Mouse (Mus musculus) brain, embryonic 14.5 days (tissue): ENCODE data around the gene Ptprt.

Experiments used
- CTCF ChIP-seq: fragments of 200-500 bp; IDR thresholded peaks from 2 replicates; pipeline ENCODE4 v1.5.1; 2012; ENCODE audit warnings: inconsistent platforms, mild to moderate bottlenecking, moderate library complexity, borderline replicate concordance; ENCODE audit not compliant: insufficient read depth, insufficient read length; ENCODE audit errors: extremely low read depth
- POLR2A ChIP-seq: fragments of 200-500 bp; IDR thresholded peaks from 2 replicates; pipeline ENCODE4 v1.6.1; 2012; ENCODE audit warnings: mild to moderate bottlenecking, inconsistent platforms, borderline replicate concordance; ENCODE audit not compliant: poor library complexity, insufficient read depth, insufficient read length, severe bottlenecking; ENCODE audit errors: extremely low read depth

- TF ChIP-seq POLR2A (no peak), CTCF (no peak)
These were observed 36.2 kb upstream of the Ptprt start for GRCm38 (mm10) chr2:162697151-162697550.
